Mouse (Mus musculus): Measurements from ENCODE around the gene Mettl1.

GRCm38 (mm10) chr10:127080901-127081780 lies 39.9 kb downstream of the Mettl1 start:
- TF ChIP-seq GATA1 (IDR thresholded peaks at IDR 0.05; ENCODE audit: borderline replicate concordance, low read length) (no peak), FLI1 (IDR thresholded peaks at IDR 0.05; ENCODE audit: low read length) (no peak)

All from megakaryocyte, embryonic 14.5 days (primary cell).